Mouse (Mus musculus): Measurements from ENCODE around the gene Hist1h2bc.

Hist1h2bc gene

DNA sequence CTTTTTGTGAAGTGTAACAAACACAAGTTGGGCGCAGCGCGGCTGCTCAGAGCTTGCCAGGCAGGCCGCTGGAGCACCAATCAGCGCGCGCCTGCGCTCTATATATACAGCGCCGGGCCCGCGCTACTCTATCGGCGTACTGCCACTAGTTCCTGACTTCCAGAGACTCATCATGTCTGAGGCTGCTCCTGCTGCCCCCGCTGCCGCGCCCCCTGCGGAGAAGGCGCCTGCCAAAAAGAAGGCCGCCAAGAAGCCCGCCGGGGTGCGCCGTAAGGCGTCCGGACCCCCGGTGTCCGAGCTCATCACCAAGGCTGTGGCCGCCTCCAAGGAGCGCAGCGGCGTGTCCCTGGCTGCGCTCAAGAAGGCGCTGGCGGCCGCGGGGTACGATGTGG, 54.7 kb downstream of the Hist1h2bc start, which contains the start of gene Hist1h1c:
TSS of gene Hist1h1c (plus strand) at position 132 of the 392 bp plus-strand sequence.
- peak; percentile 95 to 96 for DNase-seq

GRCm38 (mm10) chr13:23739069-23739921, 55.3 kb downstream of the Hist1h2bc start:
- peak; percentile 93 to 95 for DNase-seq

GRCm38 (mm10) chr13:23739922-23740252, 55.9 kb downstream of the Hist1h2bc start:
- DNase-seq = no peak

- no peak for DNase-seq
Observed at GRCm38 (mm10) chr13:23740256-23740840, 56.3 kb downstream of the Hist1h2bc start.

DNA sequence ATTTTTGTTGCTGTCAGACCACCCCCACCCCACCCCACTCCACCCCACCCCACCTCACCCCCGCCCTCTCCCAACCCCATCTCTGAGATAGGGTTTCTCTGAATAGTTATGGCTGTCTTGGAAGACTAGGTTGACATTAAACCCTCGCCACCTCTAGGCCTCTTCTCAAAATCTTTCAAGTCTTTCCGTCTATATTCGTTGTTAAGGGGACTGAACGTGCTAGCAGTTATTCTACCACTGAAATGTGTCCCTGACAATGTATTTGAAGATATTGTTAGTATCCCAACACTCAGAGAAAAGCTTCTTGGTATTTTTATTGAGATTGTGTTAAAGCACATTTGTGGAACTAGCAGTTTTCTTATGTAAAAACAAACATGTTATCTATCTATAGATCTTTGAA, 56.9 kb downstream of the Hist1h2bc start:
- no peak for DNase-seq

GRCm38 (mm10) chr13:23742007-23742406, 58.0 kb downstream of the Hist1h2bc start:
- DNase-seq = no peak

All from lung, postnatal 4 days (tissue).